Mouse (Mus musculus): ENCODE data around the gene Tenm4. TPM values are rescaled to one million over a fixed set of nuclear protein-coding genes. Genes with fewer than 3 reads are reported as not detected.

Gene Tenm4
- polyA plus RNA-seq, 1 experiment from 2014 or later: 9.1 TPM

DNA sequence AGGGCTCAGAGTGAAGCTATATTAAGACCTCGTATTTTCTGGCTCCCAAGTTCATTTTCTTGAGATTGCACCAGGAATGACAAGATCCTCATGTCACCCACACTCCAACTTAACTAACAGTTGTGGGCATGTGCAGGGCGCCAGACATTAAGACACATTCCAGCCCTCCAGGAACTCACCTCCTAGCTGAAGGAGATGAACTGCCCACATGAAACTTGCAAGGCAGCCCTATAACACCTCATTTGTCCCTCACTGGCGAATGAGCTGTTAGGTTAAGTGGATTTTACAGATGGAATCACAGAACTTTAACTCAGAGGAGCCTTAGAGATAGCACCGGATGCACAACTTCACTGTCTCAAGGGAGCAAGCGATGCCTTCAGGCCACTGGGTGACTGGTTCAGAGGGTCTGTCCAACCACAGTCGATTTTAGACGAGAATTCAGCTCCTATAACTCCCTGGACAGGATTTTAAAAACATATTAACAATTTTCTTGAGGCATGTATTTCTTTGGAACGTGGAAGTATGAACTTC, 495.4 kb downstream of the Tenm4 start:
- Histone ChIP-seq H3K27ac (ENCODE audit: low read length) (no peak overlapping the region), H3K4me3 (ENCODE audit: low read length) (no peak overlapping the region), H3K9ac (ENCODE audit: low read length) (no peak overlapping the region), H3K36me3 (ENCODE audit: control insufficient read depth, insufficient read depth) (no peaks in the 10 kb centered on the region), H3K4me1 (ENCODE audit: control insufficient read depth, insufficient read depth, low read length) (peaks cover 7% of the 10 kb centered on the region), H3K4me2 (ENCODE audit: low read depth, low read length) (no peak overlapping the region), H3K9me3 (replicated peaks; ENCODE audit: control insufficient read depth, low read length) (no peaks in the 10 kb centered on the region), H3K27me3 (ENCODE audit: control insufficient read depth, insufficient read depth, low read length) (peaks cover 52% of the 10 kb centered on the region)
- ATAC-seq (replicated peaks; ENCODE audit: extremely low read depth, insufficient read depth, low FRiP score): no peak
- 64% methylated on average over 8 of the region's 8 CpGs for WGBS

GRCm38 (mm10) chr7:96667688-96668087, 496.6 kb downstream of the Tenm4 start:
- Histone ChIP-seq H3K4me3 (ENCODE audit: low read length) (no peak overlapping the region), H3K27ac (ENCODE audit: low read length) (no peak overlapping the region), H3K9ac (ENCODE audit: low read length) (no peak overlapping the region), H3K4me2 (ENCODE audit: low read depth, low read length) (no peak overlapping the region), H3K9me3 (replicated peaks; ENCODE audit: control insufficient read depth, low read length) (no peaks in the 10 kb centered on the region), H3K4me1 (ENCODE audit: control insufficient read depth, insufficient read depth, low read length) (0 out of 2 replicates have a peak, but pooled peaks cover under 1% of the 10 kb centered on the region), H3K36me3 (ENCODE audit: control insufficient read depth, insufficient read depth) (no peaks in the 10 kb centered on the region), H3K27me3 (ENCODE audit: control insufficient read depth, insufficient read depth, low read length) (peaks cover 51% of the 10 kb centered on the region)
- no peak for ATAC-seq (replicated peaks; ENCODE audit: extremely low read depth, insufficient read depth, low FRiP score)
- WGBS: 83% methylated on average over 6 of the region's 6 CpGs

DNA sequence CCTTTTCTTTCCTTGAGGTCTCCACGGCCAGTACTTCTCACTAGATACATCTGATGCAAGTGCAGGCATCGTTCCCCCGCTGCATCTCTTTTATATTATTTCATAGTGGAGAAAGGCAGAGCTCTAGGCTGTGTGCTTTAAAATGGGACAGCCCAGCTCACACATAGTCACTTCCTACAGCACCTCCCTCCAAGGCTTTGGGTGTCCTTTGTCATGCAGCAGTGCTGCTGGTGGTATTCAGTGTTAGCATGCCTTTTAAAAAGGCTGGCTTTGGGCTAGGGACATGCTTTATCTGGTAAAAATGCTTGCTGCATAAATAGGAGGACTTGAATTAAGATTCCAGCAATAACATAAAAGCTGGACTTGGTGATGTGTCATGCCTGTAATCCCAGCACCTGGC, 499.0 kb downstream of the Tenm4 start:
- H3K27ac ChIP-seq (ENCODE audit: low read length): no peak overlapping the region
- H3K9ac ChIP-seq (ENCODE audit: low read length): no peak overlapping the region
- no peaks in the 10 kb centered on the region for H3K4me1 ChIP-seq (ENCODE audit: control insufficient read depth, insufficient read depth, low read length)
- no peak for ATAC-seq (replicated peaks; ENCODE audit: extremely low read depth, insufficient read depth, low FRiP score)
- H3K4me2 ChIP-seq (ENCODE audit: low read depth, low read length): no peak overlapping the region
- no peak overlapping the region for H3K4me3 ChIP-seq (ENCODE audit: low read length)
- peaks cover 42% of the 10 kb centered on the region for H3K27me3 ChIP-seq (ENCODE audit: control insufficient read depth, insufficient read depth, low read length)
- H3K36me3 ChIP-seq (ENCODE audit: control insufficient read depth, insufficient read depth): no peaks in the 10 kb centered on the region
- WGBS: 78% methylated on average over 3 of the region's 3 CpGs
- H3K9me3 ChIP-seq (replicated peaks; ENCODE audit: control insufficient read depth, low read length): no peaks in the 10 kb centered on the region

- 59% methylated on average over 6 of the region's 6 CpGs for WGBS
- Histone ChIP-seq H3K27ac (ENCODE audit: low read length) (no peak overlapping the region), H3K4me1 (ENCODE audit: control insufficient read depth, insufficient read depth, low read length) (peaks cover 10% of the 10 kb centered on the region), H3K9me3 (replicated peaks; ENCODE audit: control insufficient read depth, low read length) (no peaks in the 10 kb centered on the region), H3K4me3 (ENCODE audit: low read length) (no peak overlapping the region), H3K4me2 (ENCODE audit: low read depth, low read length) (no peak overlapping the region), H3K36me3 (ENCODE audit: control insufficient read depth, insufficient read depth) (no peaks in the 10 kb centered on the region), H3K27me3 (ENCODE audit: control insufficient read depth, insufficient read depth, low read length) (peaks cover 27% of the 10 kb centered on the region), H3K9ac (ENCODE audit: low read length) (no peak overlapping the region)
- no peak for ATAC-seq (replicated peaks; ENCODE audit: extremely low read depth, insufficient read depth, low FRiP score)
Observed at GRCm38 (mm10) chr7:96672322-96672914, 501.4 kb downstream of the Tenm4 start.

GRCm38 (mm10) chr7:96677082-96677481, 506.0 kb downstream of the Tenm4 start:
- peaks cover 10% of the 10 kb centered on the region for H3K4me1 ChIP-seq (ENCODE audit: control insufficient read depth, insufficient read depth, low read length)
- WGBS: 34% methylated on average over 2 of the region's 2 CpGs
- H3K4me2 ChIP-seq (ENCODE audit: low read depth, low read length): no peak overlapping the region
- H3K27ac ChIP-seq (ENCODE audit: low read length): peak overlapping the region; percentile 44; the same call in 1 of the 2 replicates
- no peak overlapping the region for H3K4me3 ChIP-seq (ENCODE audit: low read length)
- no peaks in the 10 kb centered on the region for H3K36me3 ChIP-seq (ENCODE audit: control insufficient read depth, insufficient read depth)
- H3K9ac ChIP-seq (ENCODE audit: low read length): no peak overlapping the region
- H3K27me3 ChIP-seq (ENCODE audit: control insufficient read depth, insufficient read depth, low read length): peaks cover 22% of the 10 kb centered on the region
- H3K9me3 ChIP-seq (replicated peaks; ENCODE audit: control insufficient read depth, low read length): no peaks in the 10 kb centered on the region
- ATAC-seq (replicated peaks; ENCODE audit: extremely low read depth, insufficient read depth, low FRiP score): peak; percentile 67

GRCm38 (mm10) chr7:96678236-96678635, 507.2 kb downstream of the Tenm4 start:
- WGBS: 82% methylated on average over 4 of the region's 4 CpGs
- Histone ChIP-seq H3K9me3 (replicated peaks; ENCODE audit: control insufficient read depth, low read length) (no peaks in the 10 kb centered on the region), H3K27me3 (ENCODE audit: control insufficient read depth, insufficient read depth, low read length) (peaks cover 27% of the 10 kb centered on the region), H3K4me2 (ENCODE audit: low read depth, low read length) (no peak overlapping the region), H3K4me3 (ENCODE audit: low read length) (no peak overlapping the region), H3K4me1 (ENCODE audit: control insufficient read depth, insufficient read depth, low read length) (peaks cover 10% of the 10 kb centered on the region), H3K36me3 (ENCODE audit: control insufficient read depth, insufficient read depth) (no peaks in the 10 kb centered on the region), H3K27ac (ENCODE audit: low read length) (no peak overlapping the region), H3K9ac (ENCODE audit: low read length) (no peak overlapping the region)
- ATAC-seq (replicated peaks; ENCODE audit: extremely low read depth, insufficient read depth, low FRiP score): no peak

- H3K36me3 ChIP-seq (ENCODE audit: control insufficient read depth, insufficient read depth): no peaks in the 10 kb centered on the region
- no peak overlapping the region for H3K27ac ChIP-seq (ENCODE audit: low read length)
- H3K27me3 ChIP-seq (ENCODE audit: control insufficient read depth, insufficient read depth, low read length): peaks cover 29% of the 10 kb centered on the region
- no peak overlapping the region for H3K9ac ChIP-seq (ENCODE audit: low read length)
- 71% methylated on average over 1 of the region's 1 CpGs for WGBS
- H3K4me3 ChIP-seq (ENCODE audit: low read length): no peak overlapping the region
- no peak for ATAC-seq (replicated peaks; ENCODE audit: extremely low read depth, insufficient read depth, low FRiP score)
- no peak overlapping the region for H3K4me2 ChIP-seq (ENCODE audit: low read depth, low read length)
- peaks cover 10% of the 10 kb centered on the region for H3K4me1 ChIP-seq (ENCODE audit: control insufficient read depth, insufficient read depth, low read length)
- no peaks in the 10 kb centered on the region for H3K9me3 ChIP-seq (replicated peaks; ENCODE audit: control insufficient read depth, low read length)
Observed at GRCm38 (mm10) chr7:96679746-96680145, 508.7 kb downstream of the Tenm4 start.

DNA sequence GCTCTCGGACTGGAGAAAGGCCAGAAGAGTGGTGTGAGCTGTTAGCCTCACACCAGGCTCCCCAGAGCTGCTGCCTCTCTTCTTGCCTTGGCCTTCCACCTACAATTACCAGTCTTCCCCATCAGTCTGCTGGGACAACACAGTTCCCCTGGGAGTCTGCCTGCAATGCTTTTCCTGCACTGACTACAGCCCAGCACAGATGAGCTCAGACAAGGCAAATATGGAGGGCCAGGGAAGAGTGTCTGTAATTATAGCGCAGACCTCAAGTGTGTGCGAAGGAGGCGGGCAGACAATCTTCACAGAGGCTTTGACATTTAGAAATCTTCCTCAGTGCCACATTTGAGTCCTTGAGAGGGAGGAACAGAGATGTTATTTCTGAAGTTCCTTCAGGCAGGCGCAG, 509.4 kb downstream of the Tenm4 start:
- no peak for ATAC-seq (replicated peaks; ENCODE audit: extremely low read depth, insufficient read depth, low FRiP score)

GRCm38 (mm10) chr7:96681808-96682207, 510.8 kb downstream of the Tenm4 start:
- Histone ChIP-seq H3K4me3 (ENCODE audit: low read length) (no peak overlapping the region), H3K27me3 (ENCODE audit: control insufficient read depth, insufficient read depth, low read length) (peaks cover 30% of the 10 kb centered on the region), H3K4me1 (ENCODE audit: control insufficient read depth, insufficient read depth, low read length) (peaks cover 5% of the 10 kb centered on the region), H3K9ac (ENCODE audit: low read length) (no peak overlapping the region), H3K27ac (ENCODE audit: low read length) (no peak overlapping the region), H3K36me3 (ENCODE audit: control insufficient read depth, insufficient read depth) (no peaks in the 10 kb centered on the region), H3K4me2 (ENCODE audit: low read depth, low read length) (no peak overlapping the region), H3K9me3 (replicated peaks; ENCODE audit: control insufficient read depth, low read length) (no peaks in the 10 kb centered on the region)
- 87% methylated on average over 4 of the region's 4 CpGs for WGBS
- ATAC-seq (replicated peaks; ENCODE audit: extremely low read depth, insufficient read depth, low FRiP score): no peak

More for the DNA sequence above, 509.4 kb downstream of the Tenm4 start:
- Histone ChIP-seq H3K27ac (ENCODE audit: low read length) (no peak overlapping the region), H3K27me3 (ENCODE audit: control insufficient read depth, insufficient read depth, low read length) (peaks cover 27% of the 10 kb centered on the region), H3K4me1 (ENCODE audit: control insufficient read depth, insufficient read depth, low read length) (peaks cover 10% of the 10 kb centered on the region), H3K9ac (ENCODE audit: low read length) (no peak overlapping the region), H3K4me3 (ENCODE audit: low read length) (no peak overlapping the region), H3K4me2 (ENCODE audit: low read depth, low read length) (no peak overlapping the region), H3K9me3 (replicated peaks; ENCODE audit: control insufficient read depth, low read length) (no peaks in the 10 kb centered on the region), H3K36me3 (ENCODE audit: control insufficient read depth, insufficient read depth) (no peaks in the 10 kb centered on the region)
- whole genome bisulfite sequencing: 84% methylated on average over 5 of the region's 5 CpGs
